Mouse (Mus musculus): ENCODE results near the gene Olfr965. TPM values are rescaled to one million over a fixed set of nuclear protein-coding genes. Genes with fewer than 3 reads are reported as not detected.

The Olfr965 gene
- polyA plus RNA-seq (2014; fragmentation: Illumina TruSeq; extraction: RNeasy Lipid Tissue Mini Kit (QIAGEN cat#74804); ENCODE audit: low read depth, low replicate concordance) = not detected

DNA sequence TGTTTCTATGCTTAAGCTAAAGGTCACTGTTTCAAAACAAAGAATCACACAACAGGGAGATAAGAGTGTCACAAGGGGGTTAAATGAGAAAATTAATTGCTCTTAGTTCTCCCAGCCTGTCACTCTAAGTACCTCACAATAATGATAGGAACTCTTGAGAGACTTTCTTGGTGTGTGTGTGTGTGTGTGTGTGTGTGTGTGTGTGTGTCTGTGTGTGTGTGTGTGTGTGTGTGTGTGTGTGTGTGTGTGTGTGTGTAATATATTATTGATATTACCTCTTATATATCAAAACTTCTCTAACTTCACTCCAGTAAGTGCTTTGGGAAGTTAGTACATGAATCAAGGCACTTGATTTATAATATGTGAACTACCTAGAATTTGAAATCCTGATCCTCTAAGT is at the start of gene Olfr965:
Gene Olfr965, plus strand, starts transcription at position 301 of the 400 bp plus-strand sequence.

DNA sequence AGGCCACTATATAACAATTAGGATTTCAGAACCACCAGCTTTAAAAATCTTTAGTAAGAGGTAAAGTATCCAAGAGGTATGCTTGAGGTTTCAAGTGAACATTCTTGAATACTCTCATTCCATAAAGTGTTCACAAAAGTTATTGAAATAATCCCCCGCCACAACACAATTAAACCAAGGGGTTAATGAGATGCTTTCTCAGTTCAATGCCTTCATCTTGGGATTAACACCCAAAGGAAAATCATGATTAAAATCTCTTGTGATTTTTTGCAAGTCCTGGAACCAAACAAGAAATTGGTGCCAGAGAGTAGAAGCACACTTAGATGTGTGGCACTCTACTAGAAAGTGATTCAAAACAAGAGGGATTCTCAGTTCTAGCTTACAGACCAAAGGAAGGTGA is 44.2 kb upstream of the Olfr965 start, which contains the start of gene Olfr963:
Gene Olfr963, plus strand, starts transcription at position 301 of the 400 bp plus-strand sequence.

DNA sequence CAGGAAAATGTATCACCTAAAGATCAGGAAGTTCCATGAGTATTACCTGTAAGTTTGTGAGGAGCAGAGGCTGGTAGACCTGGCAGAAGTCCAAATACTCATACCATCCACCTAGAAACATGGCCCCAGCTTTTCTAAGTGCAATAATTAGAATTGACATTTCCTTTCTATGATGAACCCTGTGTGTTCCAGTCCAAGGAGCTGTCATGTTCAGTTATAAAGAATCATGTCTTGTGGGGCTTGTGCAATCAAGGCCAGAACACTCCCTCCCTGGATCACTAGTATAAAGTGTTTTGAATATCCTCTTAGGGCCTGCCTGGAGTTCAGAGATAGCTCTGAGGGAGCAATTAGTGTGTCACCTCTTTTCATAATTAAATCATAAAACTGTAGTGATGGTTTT is 4.1 kb upstream of the Olfr965 start, which contains the start of gene Olfr149:
Gene Olfr149, minus strand, starts transcription at position 101 of the 400 bp plus-strand sequence.

DNA sequence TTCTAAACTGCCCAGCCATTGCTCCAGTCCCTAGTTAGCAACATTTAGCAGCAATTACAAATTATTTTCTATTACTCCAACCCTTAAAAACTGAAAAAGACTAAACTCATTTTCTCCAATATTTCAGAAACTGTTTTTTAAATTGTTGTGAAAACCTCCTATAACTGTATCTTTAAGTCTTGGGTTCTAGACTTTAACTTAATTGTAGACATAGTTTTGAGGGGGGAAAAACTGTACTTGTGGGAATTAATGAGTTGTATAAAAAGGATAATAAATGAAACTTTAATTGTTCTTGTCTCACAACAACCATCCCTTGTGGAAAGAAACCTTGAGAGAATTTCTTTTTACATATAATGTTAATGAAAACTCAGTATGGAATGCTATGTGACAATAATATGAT is 19.5 kb downstream of the Olfr965 start, which contains the start of gene Olfr150:
Gene Olfr150, plus strand, starts transcription at position 301 of the 400 bp plus-strand sequence.

GRCm38 (mm10) chr9:39745949-39746348 is 34.8 kb downstream of the Olfr965 start, which contains the start of gene Olfr967:
TSS of gene Olfr967 (plus strand) at chr9:39746249.

Other genes starting within 250 kb of the Olfr965 start
- gene Olfr955, start 239.4 kb upstream of the Olfr965 start, polyA plus RNA-seq (2014; fragmentation: Illumina TruSeq; extraction: RNeasy Lipid Tissue Mini Kit (QIAGEN cat#74804); ENCODE audit: low read depth, low replicate concordance) = not detected
- gene Olfr44, start 217.4 kb upstream of the Olfr965 start, polyA plus RNA-seq (2014; fragmentation: Illumina TruSeq; extraction: RNeasy Lipid Tissue Mini Kit (QIAGEN cat#74804); ENCODE audit: low read depth, low replicate concordance) = not detected
- not detected for gene Olfr957, start 195.5 kb upstream of the Olfr965 start, polyA plus RNA-seq (2014; fragmentation: Illumina TruSeq; extraction: RNeasy Lipid Tissue Mini Kit (QIAGEN cat#74804); ENCODE audit: low read depth, low replicate concordance)
- gene Olfr958, start 157.3 kb upstream of the Olfr965 start, polyA plus RNA-seq (2014; fragmentation: Illumina TruSeq; extraction: RNeasy Lipid Tissue Mini Kit (QIAGEN cat#74804); ENCODE audit: low read depth, low replicate concordance) = not detected
- not detected for gene Olfr959, start 135.8 kb upstream of the Olfr965 start, polyA plus RNA-seq (2014; fragmentation: Illumina TruSeq; extraction: RNeasy Lipid Tissue Mini Kit (QIAGEN cat#74804); ENCODE audit: low read depth, low replicate concordance)
- gene AW551984, start 107.0 kb upstream of the Olfr965 start, polyA plus RNA-seq (2014; fragmentation: Illumina TruSeq; extraction: RNeasy Lipid Tissue Mini Kit (QIAGEN cat#74804); ENCODE audit: low read depth, low replicate concordance) = 0.26 TPM
- not detected for gene Olfr148, start 100.7 kb upstream of the Olfr965 start, polyA plus RNA-seq (2014; fragmentation: Illumina TruSeq; extraction: RNeasy Lipid Tissue Mini Kit (QIAGEN cat#74804); ENCODE audit: low read depth, low replicate concordance)
- not detected for gene Olfr960, start 90.0 kb upstream of the Olfr965 start, polyA plus RNA-seq (2014; fragmentation: Illumina TruSeq; extraction: RNeasy Lipid Tissue Mini Kit (QIAGEN cat#74804); ENCODE audit: low read depth, low replicate concordance)
- gene Olfr961, start 66.3 kb upstream of the Olfr965 start, polyA plus RNA-seq (2014; fragmentation: Illumina TruSeq; extraction: RNeasy Lipid Tissue Mini Kit (QIAGEN cat#74804); ENCODE audit: low read depth, low replicate concordance) = not detected
- gene Olfr963, start 44.1 kb upstream of the Olfr965 start, polyA plus RNA-seq (2014; fragmentation: Illumina TruSeq; extraction: RNeasy Lipid Tissue Mini Kit (QIAGEN cat#74804); ENCODE audit: low read depth, low replicate concordance) = not detected
- gene Olfr149, start 4.2 kb upstream of the Olfr965 start, polyA plus RNA-seq (2014; fragmentation: Illumina TruSeq; extraction: RNeasy Lipid Tissue Mini Kit (QIAGEN cat#74804); ENCODE audit: low read depth, low replicate concordance) = not detected
- gene Olfr150, start 19.6 kb downstream of the Olfr965 start, polyA plus RNA-seq (2014; fragmentation: Illumina TruSeq; extraction: RNeasy Lipid Tissue Mini Kit (QIAGEN cat#74804); ENCODE audit: low read depth, low replicate concordance) = not detected
- gene Olfr967, start 34.9 kb downstream of the Olfr965 start, polyA plus RNA-seq (2014; fragmentation: Illumina TruSeq; extraction: RNeasy Lipid Tissue Mini Kit (QIAGEN cat#74804); ENCODE audit: low read depth, low replicate concordance) = not detected
- gene Olfr968, start 71.9 kb downstream of the Olfr965 start, polyA plus RNA-seq (2014; fragmentation: Illumina TruSeq; extraction: RNeasy Lipid Tissue Mini Kit (QIAGEN cat#74804); ENCODE audit: low read depth, low replicate concordance) = not detected
- gene Olfr969, start 79.6 kb downstream of the Olfr965 start, polyA plus RNA-seq (2014; fragmentation: Illumina TruSeq; extraction: RNeasy Lipid Tissue Mini Kit (QIAGEN cat#74804); ENCODE audit: low read depth, low replicate concordance) = not detected
- gene Olfr970, start 97.5 kb downstream of the Olfr965 start, polyA plus RNA-seq (2014; fragmentation: Illumina TruSeq; extraction: RNeasy Lipid Tissue Mini Kit (QIAGEN cat#74804); ENCODE audit: low read depth, low replicate concordance) = not detected
- gene Olfr971, start 125.5 kb downstream of the Olfr965 start, polyA plus RNA-seq (2014; fragmentation: Illumina TruSeq; extraction: RNeasy Lipid Tissue Mini Kit (QIAGEN cat#74804); ENCODE audit: low read depth, low replicate concordance) = not detected
- not detected for gene Olfr972, start 155.1 kb downstream of the Olfr965 start, polyA plus RNA-seq (2014; fragmentation: Illumina TruSeq; extraction: RNeasy Lipid Tissue Mini Kit (QIAGEN cat#74804); ENCODE audit: low read depth, low replicate concordance)
- not detected for gene Olfr229, start 196.0 kb downstream of the Olfr965 start, polyA plus RNA-seq (2014; fragmentation: Illumina TruSeq; extraction: RNeasy Lipid Tissue Mini Kit (QIAGEN cat#74804); ENCODE audit: low read depth, low replicate concordance)
- gene Olfr974, start 226.1 kb downstream of the Olfr965 start, polyA plus RNA-seq (2014; fragmentation: Illumina TruSeq; extraction: RNeasy Lipid Tissue Mini Kit (QIAGEN cat#74804); ENCODE audit: low read depth, low replicate concordance) = not detected
- gene Olfr975, start 240.7 kb downstream of the Olfr965 start, polyA plus RNA-seq (2014; fragmentation: Illumina TruSeq; extraction: RNeasy Lipid Tissue Mini Kit (QIAGEN cat#74804); ENCODE audit: low read depth, low replicate concordance) = not detected
- not detected for gene Olfr976, start 249.8 kb downstream of the Olfr965 start, polyA plus RNA-seq (2014; fragmentation: Illumina TruSeq; extraction: RNeasy Lipid Tissue Mini Kit (QIAGEN cat#74804); ENCODE audit: low read depth, low replicate concordance)

Measured in heart, adult 10 weeks (tissue).